Mouse (Mus musculus): ENCODE results near the gene Prl3d2. TPM values are rescaled to one million over a fixed set of nuclear protein-coding genes. Genes with fewer than 3 reads are reported as not detected.
"Not testable (repeated sequence)": the region's sequence is repeated elsewhere in the genome, so short reads cannot be mapped to it uniquely, and the experiment has no call there.

Gene Prl3d2
- not detected for total RNA-seq (2021)
- long read RNA-seq: 0 reads

DNA sequence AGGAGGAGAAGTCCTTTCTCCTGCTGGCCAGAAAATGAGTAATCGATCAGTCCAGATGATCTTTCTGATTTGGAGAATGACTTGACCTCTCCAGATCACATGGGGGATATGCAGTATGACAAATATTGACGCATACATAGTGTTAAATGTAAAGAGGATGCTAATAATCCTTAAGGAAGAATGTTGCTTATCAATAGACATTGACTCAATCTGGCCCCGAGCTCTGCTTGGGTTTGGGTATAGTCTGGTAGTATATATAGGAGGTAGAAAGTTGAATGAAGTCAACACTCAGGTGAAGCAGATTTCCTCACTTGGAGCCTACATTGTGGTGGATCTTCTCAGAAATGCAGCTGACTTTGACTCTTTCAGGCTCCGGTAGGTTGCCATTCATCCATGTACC is at the start of gene Prl3d2:
TSS of gene Prl3d2 (plus strand) at position 301 of the 400 bp plus-strand sequence.
- not testable (repeated sequence) for DNase-seq (ENCODE audit: low spot score in 2 of 2)

DNA sequence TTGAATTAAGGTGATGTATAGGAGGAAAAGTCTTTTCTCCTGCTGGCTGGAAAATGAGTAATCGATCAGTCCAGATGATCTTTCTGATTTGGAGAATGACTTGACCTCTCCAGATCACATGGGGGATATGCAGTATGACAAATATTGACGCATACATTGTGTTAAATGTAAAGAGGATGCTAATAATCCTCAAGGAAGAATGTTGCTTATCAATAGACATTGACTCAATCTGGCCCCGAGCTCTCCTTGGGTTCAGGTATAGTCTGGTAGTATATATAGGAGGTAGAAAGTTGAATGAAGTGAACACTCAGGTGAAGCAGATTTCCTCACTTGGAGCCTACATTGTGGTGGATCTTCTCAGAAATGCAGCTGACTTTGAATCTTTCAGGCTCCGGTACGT is 27.6 kb upstream of the Prl3d2 start, which contains the start of gene Prl3d1:
TSS of gene Prl3d1 (plus strand) at position 301 of the 400 bp plus-strand sequence.
- not testable (repeated sequence) for DNase-seq (ENCODE audit: low spot score in 2 of 2)

DNA sequence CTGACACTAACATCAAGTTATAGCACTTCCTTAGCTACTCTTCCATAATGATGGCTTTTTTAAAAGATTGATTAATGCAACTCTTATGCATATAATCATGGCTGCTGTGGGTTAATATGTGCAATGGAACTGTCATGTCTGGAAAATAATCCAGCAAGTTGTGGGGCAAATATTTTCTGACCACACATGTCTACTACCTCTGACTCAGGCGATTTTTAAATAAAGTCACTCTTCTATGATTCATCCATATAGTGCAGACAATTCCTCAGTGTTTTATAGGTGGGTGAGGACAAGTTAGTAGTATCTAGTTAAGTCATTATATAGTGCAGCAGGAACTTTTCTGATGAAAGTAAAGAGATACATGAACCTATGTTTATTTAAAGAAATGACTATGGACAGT is 26.8 kb downstream of the Prl3d2 start:
- DNase-seq (ENCODE audit: low spot score in 2 of 2): no peak

- not testable (repeated sequence) for DNase-seq (ENCODE audit: low spot score in 2 of 2)
Measured at GRCm38 (mm10) chr13:27156490-27156889, 35.0 kb downstream of the Prl3d2 start, which contains the start of gene Prl3d3. TSS of gene Prl3d3 (plus strand) at chr13:27156790.

Other genes with a start within 250 kb of the Prl3d2 start
- under 1 TPM in 1 of 2 experiments, not detected in 1; 0.37 TPM for gene Prl, start 64.1 kb upstream of the Prl3d2 start, total RNA-seq (2021)
- gene Prl3d1, start 27.5 kb upstream of the Prl3d2 start, total RNA-seq (2021): not detected
- not detected for gene Prl3d3, start 35.1 kb downstream of the Prl3d2 start, total RNA-seq (2021)
- not detected for gene Prl3c1, start 75.0 kb downstream of the Prl3d2 start, total RNA-seq (2021)
- gene Prl3b1, start 120.1 kb downstream of the Prl3d2 start, total RNA-seq (2021): not detected
- not detected for gene Prl3a1, start 137.7 kb downstream of the Prl3d2 start, total RNA-seq (2021)
- gene Prl6a1, start 190.9 kb downstream of the Prl3d2 start, total RNA-seq (2021): not detected
- not detected for gene Prl8a2, start 224.0 kb downstream of the Prl3d2 start, total RNA-seq (2021)